Mouse (Mus musculus) CH12F3 (cell line): ENCODE measurements around the gene Akr1b8.
"Not testable (repeated sequence)": the region's sequence is repeated elsewhere in the genome, so short reads cannot be mapped to it uniquely, and the experiment has no call there.

Source experiments
- in situ Hi-C: fragments of 300-500 bp; cut with MboI; formaldehyde crosslinking; loops from 2 replicates; pipeline ENCODE4 v1.14.3; 2020; ENCODE audit warnings: low sequenced_read_pairs

The Akr1b8 gene

GRCm38 (mm10) chr6:34346096-34346898 lies 7.6 kb upstream of the Akr1b8 start:
- in situ Hi-C loops = loop anchor here (10.0 to 25.0 kb wide), 2 partner anchors 51 to 416 kb away; no protein-coding TSS in a partner anchor

- in situ Hi-C loops = no loop called here
Observed at GRCm38 (mm10) chr6:34350037-34350699, 3.8 kb upstream of the Akr1b8 start.

- in situ Hi-C loops = not testable (repeated sequence)
Observed at GRCm38 (mm10) chr6:34351481-34351880, 2.4 kb upstream of the Akr1b8 start.

GRCm38 (mm10) chr6:34352401-34352800 lies 1.5 kb upstream of the Akr1b8 start:
- in situ Hi-C loops = no loop called here

- in situ Hi-C loops = no loop called here
Observed at GRCm38 (mm10) chr6:34354354-34355348, 732 bp downstream of the Akr1b8 start.

GRCm38 (mm10) chr6:34355349-34355747 lies 1.4 kb downstream of the Akr1b8 start:
- in situ Hi-C loops = no loop called here

GRCm38 (mm10) chr6:34355841-34356240 lies 1.9 kb downstream of the Akr1b8 start:
- in situ Hi-C loops = no loop called here

- in situ Hi-C loops = no loop called here
Observed at GRCm38 (mm10) chr6:34364217-34365136, 10.6 kb downstream of the Akr1b8 start.

GRCm38 (mm10) chr6:34367998-34368397 lies 14.1 kb downstream of the Akr1b8 start:
- in situ Hi-C loops = no loop called here

GRCm38 (mm10) chr6:34370081-34370480 lies 16.2 kb downstream of the Akr1b8 start:
- in situ Hi-C loops = no loop called here

- in situ Hi-C loops = no loop called here
Observed at GRCm38 (mm10) chr6:34371700-34372351, 17.9 kb downstream of the Akr1b8 start.

- in situ Hi-C loops = no loop called here
Observed at GRCm38 (mm10) chr6:34373841-34374240, 19.9 kb downstream of the Akr1b8 start.

- in situ Hi-C loops = not testable (repeated sequence)
Observed at GRCm38 (mm10) chr6:34375888-34376287, 22.0 kb downstream of the Akr1b8 start.

- in situ Hi-C loops = no loop called here
Observed at GRCm38 (mm10) chr6:34383401-34383800, 29.5 kb downstream of the Akr1b8 start.

- in situ Hi-C loops = no loop called here
Observed at GRCm38 (mm10) chr6:34384110-34384661, 30.3 kb downstream of the Akr1b8 start, which contains the start of gene Akr1b10. Gene Akr1b10 (plus strand): TSS chr6:34384218.

GRCm38 (mm10) chr6:34384701-34385370 lies 30.9 kb downstream of the Akr1b8 start:
- in situ Hi-C loops = no loop called here

- in situ Hi-C loops = no loop called here
Observed at GRCm38 (mm10) chr6:34388420-34389156, 34.7 kb downstream of the Akr1b8 start.

- in situ Hi-C loops = no loop called here
Observed at GRCm38 (mm10) chr6:34395897-34396296, 42.0 kb downstream of the Akr1b8 start.
